Mouse (Mus musculus): Measurements from ENCODE around the gene Ube2j1. TPM values are rescaled to one million over a fixed set of nuclear protein-coding genes. Genes with fewer than 3 reads are reported as not detected.

Gene Ube2j1
- polyA plus RNA-seq, 1 experiment from 2014 or later, result 43.6 TPM

GRCm38 (mm10) chr4:33032045-33032444 is 829 bp downstream of the Ube2j1 start:
- Histone ChIP-seq H3K9me3 (ENCODE audit: control insufficient read depth, low read length) (peaks cover 6% of the 10 kb centered on the region; the same call in 1 of the 2 replicates), H3K4me1 (ENCODE audit: control insufficient read depth, insufficient read depth, low read length) (peaks cover 12% of the 10 kb centered on the region), H3K27me3 (ENCODE audit: control insufficient read depth, insufficient read depth, low read length) (no peaks in the 10 kb centered on the region), H3K4me2 (replicated peaks; ENCODE audit: low read depth, low read length) (peak overlapping the region; percentile 60), H3K4me3 (ENCODE audit: low read length) (peak overlapping the region; percentile 66), H3K9ac (ENCODE audit: low read depth, low read length) (peak overlapping the region; percentile 93), H3K27ac (ENCODE audit: low read depth, low read length) (no peak overlapping the region), H3K36me3 (ENCODE audit: control insufficient read depth, insufficient read depth, low read length) (peaks cover 11% of the 10 kb centered on the region; the same call in 1 of the 2 replicates)
- ATAC-seq (ENCODE audit: low FRiP score, low TSS enrichment), result no peak
- WGBS, result 8% methylated on average over 4 of the region's 4 CpGs

DNA sequence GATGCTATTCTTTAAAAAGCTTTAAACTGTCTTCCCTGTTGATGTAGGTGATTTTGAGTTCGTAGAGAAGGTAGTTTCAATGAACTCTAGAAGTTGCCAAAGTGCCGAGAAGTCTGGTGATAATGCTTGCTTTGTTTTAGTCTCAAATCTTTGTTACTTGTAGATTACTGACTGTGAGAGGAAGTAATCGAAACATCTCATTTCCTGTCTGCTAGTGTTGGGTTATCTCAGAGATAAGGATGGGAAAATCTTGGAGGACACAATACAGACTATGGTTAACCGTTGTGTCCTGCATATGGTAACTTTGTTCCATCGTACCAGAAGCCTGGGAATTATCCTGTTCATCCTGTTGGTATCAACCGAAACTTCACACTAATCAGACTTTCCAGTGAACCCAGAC is 2.3 kb downstream of the Ube2j1 start:
- H3K36me3 ChIP-seq (ENCODE audit: control insufficient read depth, insufficient read depth, low read length), result peaks cover 16% of the 10 kb centered on the region; the same call in 1 of the 2 replicates
- no peak overlapping the region for H3K4me2 ChIP-seq (replicated peaks; ENCODE audit: low read depth, low read length)
- H3K4me1 ChIP-seq (ENCODE audit: control insufficient read depth, insufficient read depth, low read length), result peaks cover 12% of the 10 kb centered on the region
- H3K9me3 ChIP-seq (ENCODE audit: control insufficient read depth, low read length), result peaks cover 6% of the 10 kb centered on the region; the same call in 1 of the 2 replicates
- ATAC-seq (ENCODE audit: low FRiP score, low TSS enrichment), result no peak
- WGBS, result 79% methylated on average over 6 of the region's 6 CpGs
- H3K27me3 ChIP-seq (ENCODE audit: control insufficient read depth, insufficient read depth, low read length), result no peaks in the 10 kb centered on the region
- H3K4me3 ChIP-seq (ENCODE audit: low read length), result no peak overlapping the region
- H3K9ac ChIP-seq (ENCODE audit: low read depth, low read length), result no peak overlapping the region
- H3K27ac ChIP-seq (ENCODE audit: low read depth, low read length), result no peak overlapping the region

- H3K36me3 ChIP-seq (ENCODE audit: control insufficient read depth, insufficient read depth, low read length), result peaks cover 65% of the 10 kb centered on the region
Measured at GRCm38 (mm10) chr4:33039826-33040225, 8.6 kb downstream of the Ube2j1 start.

GRCm38 (mm10) chr4:33049601-33050000 is 18.4 kb downstream of the Ube2j1 start:
- Histone ChIP-seq H3K27me3 (ENCODE audit: control insufficient read depth, insufficient read depth, low read length) (no peaks in the 10 kb centered on the region), H3K4me1 (ENCODE audit: control insufficient read depth, insufficient read depth, low read length) (no peaks in the 10 kb centered on the region), H3K4me3 (ENCODE audit: low read length) (no peak overlapping the region), H3K27ac (ENCODE audit: low read depth, low read length) (no peak overlapping the region), H3K4me2 (replicated peaks; ENCODE audit: low read depth, low read length) (no peak overlapping the region), H3K36me3 (ENCODE audit: control insufficient read depth, insufficient read depth, low read length) (peaks cover 66% of the 10 kb centered on the region), H3K9ac (ENCODE audit: low read depth, low read length) (no peak overlapping the region), H3K9me3 (ENCODE audit: control insufficient read depth, low read length) (no peaks in the 10 kb centered on the region)
- no peak for ATAC-seq (ENCODE audit: low FRiP score, low TSS enrichment)
- 95% methylated on average over 11 of the region's 11 CpGs for WGBS

More at GRCm38 (mm10) chr4:33039826-33040225, 8.6 kb downstream of the Ube2j1 start:
- Histone ChIP-seq H3K9ac (ENCODE audit: low read depth, low read length) (no peak overlapping the region), H3K9me3 (ENCODE audit: control insufficient read depth, low read length) (peaks cover 6% of the 10 kb centered on the region; the same call in 1 of the 2 replicates), H3K4me2 (replicated peaks; ENCODE audit: low read depth, low read length) (no peak overlapping the region), H3K4me3 (ENCODE audit: low read length) (no peak overlapping the region), H3K27me3 (ENCODE audit: control insufficient read depth, insufficient read depth, low read length) (no peaks in the 10 kb centered on the region), H3K27ac (ENCODE audit: low read depth, low read length) (no peak overlapping the region), H3K4me1 (ENCODE audit: control insufficient read depth, insufficient read depth, low read length) (no peaks in the 10 kb centered on the region)
- 63% methylated on average over 4 of the region's 4 CpGs for WGBS
- no peak for ATAC-seq (ENCODE audit: low FRiP score, low TSS enrichment)

DNA sequence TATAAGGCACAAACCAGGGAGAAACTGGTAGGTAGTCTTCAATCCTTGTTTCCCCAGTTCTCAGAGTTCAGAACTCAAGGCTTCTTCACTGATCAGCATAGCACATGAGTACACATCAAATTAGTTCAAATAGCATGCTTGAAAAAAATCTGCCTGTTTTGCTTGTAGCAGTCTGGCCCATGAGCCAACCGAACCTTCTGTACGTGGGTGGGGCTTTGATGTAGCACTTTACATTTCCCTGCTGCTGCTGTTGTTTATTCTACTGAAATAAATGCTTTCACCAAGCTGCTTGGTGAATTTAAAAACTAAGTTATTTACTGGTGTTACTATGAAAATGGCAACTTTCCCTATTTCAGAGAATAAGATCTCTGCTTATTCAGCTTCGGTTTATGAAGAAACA is 20.8 kb downstream of the Ube2j1 start:
- Histone ChIP-seq H3K4me1 (ENCODE audit: control insufficient read depth, insufficient read depth, low read length) (no peaks in the 10 kb centered on the region), H3K4me2 (replicated peaks; ENCODE audit: low read depth, low read length) (no peak overlapping the region), H3K36me3 (ENCODE audit: control insufficient read depth, insufficient read depth, low read length) (peaks cover 43% of the 10 kb centered on the region), H3K9me3 (ENCODE audit: control insufficient read depth, low read length) (no peaks in the 10 kb centered on the region), H3K4me3 (ENCODE audit: low read length) (no peak overlapping the region), H3K27me3 (ENCODE audit: control insufficient read depth, insufficient read depth, low read length) (no peaks in the 10 kb centered on the region), H3K27ac (ENCODE audit: low read depth, low read length) (no peak overlapping the region), H3K9ac (ENCODE audit: low read depth, low read length) (no peak overlapping the region)
- WGBS, result 89% methylated on average over 3 of the region's 3 CpGs
- ATAC-seq (ENCODE audit: low FRiP score, low TSS enrichment), result no peak

GRCm38 (mm10) chr4:33052650-33053049 is 21.4 kb downstream of the Ube2j1 start:
- Histone ChIP-seq H3K9me3 (ENCODE audit: control insufficient read depth, low read length) (no peaks in the 10 kb centered on the region), H3K27ac (ENCODE audit: low read depth, low read length) (no peak overlapping the region), H3K36me3 (ENCODE audit: control insufficient read depth, insufficient read depth, low read length) (peaks cover 39% of the 10 kb centered on the region), H3K4me2 (replicated peaks; ENCODE audit: low read depth, low read length) (no peak overlapping the region), H3K9ac (ENCODE audit: low read depth, low read length) (no peak overlapping the region), H3K27me3 (ENCODE audit: control insufficient read depth, insufficient read depth, low read length) (no peaks in the 10 kb centered on the region), H3K4me3 (ENCODE audit: low read length) (no peak overlapping the region), H3K4me1 (ENCODE audit: control insufficient read depth, insufficient read depth, low read length) (no peaks in the 10 kb centered on the region)
- ATAC-seq (ENCODE audit: low FRiP score, low TSS enrichment), result no peak
- 87% methylated on average over 5 of the region's 5 CpGs for WGBS

GRCm38 (mm10) chr4:33054426-33054825 is 23.2 kb downstream of the Ube2j1 start:
- H3K27me3 ChIP-seq (ENCODE audit: control insufficient read depth, insufficient read depth, low read length), result no peaks in the 10 kb centered on the region
- no peak overlapping the region for H3K4me3 ChIP-seq (ENCODE audit: low read length)
- no peak overlapping the region for H3K27ac ChIP-seq (ENCODE audit: low read depth, low read length)
- no peaks in the 10 kb centered on the region for H3K9me3 ChIP-seq (ENCODE audit: control insufficient read depth, low read length)
- H3K4me2 ChIP-seq (replicated peaks; ENCODE audit: low read depth, low read length), result no peak overlapping the region
- ATAC-seq (ENCODE audit: low FRiP score, low TSS enrichment), result no peak
- no peaks in the 10 kb centered on the region for H3K4me1 ChIP-seq (ENCODE audit: control insufficient read depth, insufficient read depth, low read length)
- H3K36me3 ChIP-seq (ENCODE audit: control insufficient read depth, insufficient read depth, low read length), result peaks cover 24% of the 10 kb centered on the region
- no peak overlapping the region for H3K9ac ChIP-seq (ENCODE audit: low read depth, low read length)

DNA sequence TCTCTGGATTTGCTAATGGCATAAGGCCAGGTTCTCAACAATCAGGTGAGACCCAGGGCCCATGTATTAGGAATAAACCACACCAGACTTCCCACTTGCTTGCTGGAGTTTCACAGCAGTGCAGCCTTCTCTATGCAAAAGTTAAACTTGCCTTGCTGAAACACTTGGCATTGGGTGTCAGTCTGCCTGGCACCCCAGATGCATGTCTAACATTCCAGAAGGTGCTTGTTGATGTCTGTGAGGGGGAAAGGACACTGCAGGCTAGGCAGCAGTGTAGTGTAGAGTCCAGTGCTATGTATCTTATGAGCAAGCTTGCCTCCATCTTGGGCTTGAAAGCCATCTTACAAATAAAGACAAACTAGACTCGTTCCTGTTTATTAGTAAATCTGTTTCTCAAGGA is 25.1 kb downstream of the Ube2j1 start:
- Histone ChIP-seq H3K4me3 (ENCODE audit: low read length) (no peak overlapping the region), H3K36me3 (ENCODE audit: control insufficient read depth, insufficient read depth, low read length) (peaks cover 9% of the 10 kb centered on the region; the same call in 1 of the 2 replicates), H3K4me2 (replicated peaks; ENCODE audit: low read depth, low read length) (no peak overlapping the region), H3K27me3 (ENCODE audit: control insufficient read depth, insufficient read depth, low read length) (no peaks in the 10 kb centered on the region), H3K9me3 (ENCODE audit: control insufficient read depth, low read length) (no peaks in the 10 kb centered on the region), H3K27ac (ENCODE audit: low read depth, low read length) (no peak overlapping the region), H3K4me1 (ENCODE audit: control insufficient read depth, insufficient read depth, low read length) (no peaks in the 10 kb centered on the region), H3K9ac (ENCODE audit: low read depth, low read length) (no peak overlapping the region)
- no peak for ATAC-seq (ENCODE audit: low FRiP score, low TSS enrichment)
- WGBS, result 96% methylated on average over 1 of the region's 1 CpGs

- no peak overlapping the region for H3K4me3 ChIP-seq (ENCODE audit: low read length)
- H3K9me3 ChIP-seq (ENCODE audit: control insufficient read depth, low read length), result no peaks in the 10 kb centered on the region
- ATAC-seq (ENCODE audit: low FRiP score, low TSS enrichment), result peak; percentile 43; the same call in 1 of the 2 replicates
- H3K27ac ChIP-seq (ENCODE audit: low read depth, low read length), result no peak overlapping the region
- no peaks in the 10 kb centered on the region for H3K4me1 ChIP-seq (ENCODE audit: control insufficient read depth, insufficient read depth, low read length)
- 48% methylated on average over 11 of the region's 11 CpGs for WGBS
- peaks cover 2% of the 10 kb centered on the region; the same call in 1 of the 2 replicates for H3K36me3 ChIP-seq (ENCODE audit: control insufficient read depth, insufficient read depth, low read length)
- no peak overlapping the region for H3K4me2 ChIP-seq (replicated peaks; ENCODE audit: low read depth, low read length)
- H3K9ac ChIP-seq (ENCODE audit: low read depth, low read length), result no peak overlapping the region
- no peaks in the 10 kb centered on the region for H3K27me3 ChIP-seq (ENCODE audit: control insufficient read depth, insufficient read depth, low read length)
Measured at GRCm38 (mm10) chr4:33057890-33058687, 26.9 kb downstream of the Ube2j1 start.
